Mouse (Mus musculus): Measurements from ENCODE around the gene Tmem86b. TPM values are rescaled to one million over a fixed set of nuclear protein-coding genes. Genes with fewer than 3 reads are reported as not detected.
"Not testable (repeated sequence)": the region's sequence is repeated elsewhere in the genome, so short reads cannot be mapped to it uniquely, and the experiment has no call there.

Gene Tmem86b
- total RNA-seq, 2 experiments from 2014 or later, result 7.4 to 9.6 TPM

DNA sequence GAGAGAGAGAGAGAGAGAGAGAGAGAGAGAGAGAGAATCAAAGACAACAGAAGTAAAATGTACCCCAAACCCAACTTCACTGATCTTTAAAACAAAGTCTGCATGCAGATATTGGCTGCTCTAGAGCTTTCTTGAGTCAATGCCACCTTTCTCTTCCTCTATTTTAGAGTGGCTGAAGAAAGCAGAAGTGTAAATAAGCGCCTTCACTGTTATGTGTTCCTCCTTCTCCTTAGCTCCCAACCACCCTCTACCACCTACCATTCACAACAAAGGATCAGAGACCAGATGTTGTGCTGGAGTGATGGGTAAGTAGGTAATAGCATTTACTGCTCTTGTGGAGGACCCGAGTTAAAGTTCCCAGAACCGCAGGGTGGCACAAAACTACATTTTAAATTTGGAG lies 49.7 kb downstream of the Tmem86b start:
- DNase-seq (ENCODE audit: low spot score in 2 of 2), result not testable (repeated sequence)

Small RNA genes within 50 kb of the gene (microRNA-seq; reads per million reads assigned to microRNA genes)
- 0 reads per million in 2 experiments for gene Gm23577 (ENCODE audit: borderline number of aligned reads in 2 of 2)

Other genes starting within 250 kb of the Tmem86b start
- under 1 TPM; 0.03 to 0.10 TPM for gene Gp6, start 233.7 kb downstream of the Tmem86b start, total RNA-seq (2021)
- gene Rdh13, start 185.8 kb downstream of the Tmem86b start, total RNA-seq (2021), result 10 to 100 TPM; 22.0 to 26.1 TPM
- 1 to 10 TPM; 2.6 to 3.0 TPM for gene Eps8l1, start 170.7 kb downstream of the Tmem86b start, total RNA-seq (2021)
- gene Ppp1r12c, start 129.7 kb downstream of the Tmem86b start, total RNA-seq (2021), result 10 to 100 TPM; 95.9 to 96.6 TPM
- gene Tnnt1, start 115.0 kb downstream of the Tmem86b start, total RNA-seq (2021), result 1 to 10 TPM in 1 of 2 experiments, under 1 TPM in 1; 0.50 to 1.4 TPM
- under 1 TPM in 1 of 2 experiments, not detected in 1; 0.66 TPM for gene Tnni3, start 107.2 kb downstream of the Tmem86b start, total RNA-seq (2021)
- 1 to 10 TPM in 1 of 2 experiments, under 1 TPM in 1; 0.51 to 1.2 TPM for gene Dnaaf3, start 99.0 kb downstream of the Tmem86b start, total RNA-seq (2021)
- gene Syt5, start 83.9 kb downstream of the Tmem86b start, total RNA-seq (2021), result 1 to 10 TPM; 7.0 to 7.5 TPM
- gene Ptprh, start 27.4 kb downstream of the Tmem86b start, total RNA-seq (2021), result not detected
- gene Ppp6r1, start 27.6 kb upstream of the Tmem86b start, total RNA-seq (2021), result 10 to 100 TPM; 79.2 to 98.8 TPM
- 10 to 100 TPM; 47.8 TPM for gene Hspbp1, start 53.6 kb upstream of the Tmem86b start, total RNA-seq (2021)
- gene Brsk1, start 59.2 kb upstream of the Tmem86b start, total RNA-seq (2021), result 1 to 10 TPM; 4.0 to 5.3 TPM
- gene Tmem150b, start 93.8 kb upstream of the Tmem86b start, total RNA-seq (2021), result under 1 TPM; 0.36 to 0.38 TPM
- 10 to 100 TPM; 34.5 to 35.3 TPM for gene Kmt5c, start 108.7 kb upstream of the Tmem86b start, total RNA-seq (2021)
- 10 to 100 TPM in 1 of 2 experiments, 1 to 10 TPM in 1; 7.6 to 10.6 TPM for gene Cox6b2, start 121.7 kb upstream of the Tmem86b start, total RNA-seq (2021)
- not detected for gene Fam71e2, start 139.9 kb upstream of the Tmem86b start, total RNA-seq (2021)
- gene Il11, start 151.4 kb upstream of the Tmem86b start, total RNA-seq (2021), result under 1 TPM; 0.17 to 0.51 TPM
- not detected for gene Tmem190, start 151.5 kb upstream of the Tmem86b start, total RNA-seq (2021)
- 10 to 100 TPM in 1 of 2 experiments, 1 to 10 TPM in 1; 6.5 to 12.1 TPM for gene Tmem238, start 158.2 kb upstream of the Tmem86b start, total RNA-seq (2021)
- 100 to 1,000 TPM; 849 to 923 TPM for gene Rpl28, start 161.5 kb upstream of the Tmem86b start, total RNA-seq (2021)
- 100 to 1,000 TPM; 119 to 128 TPM for gene Ube2s, start 181.2 kb upstream of the Tmem86b start, total RNA-seq (2021)
- gene Shisa7, start 213.3 kb upstream of the Tmem86b start, total RNA-seq (2021), result 1 to 10 TPM; 2.1 to 2.4 TPM
- gene Isoc2b, start 238.8 kb upstream of the Tmem86b start, total RNA-seq (2021), result 10 to 100 TPM in 1 of 2 experiments, 1 to 10 TPM in 1; 9.6 to 18.3 TPM
- 10 to 100 TPM; 32.7 to 38.0 TPM for gene Isoc2a, start 245.7 kb upstream of the Tmem86b start, total RNA-seq (2021)